Mouse (Mus musculus) forebrain, embryonic 13.5 days (tissue): ENCODE results near the gene Nwd2. TPM values are rescaled to one million over a fixed set of nuclear protein-coding genes. Genes with fewer than 3 reads are reported as not detected.

Experiments used
- ATAC-seq: fragments of 200-750 bp; cut with Nextera tagmentation; 2 replicates; pipeline ENCODE4 v1.8.0; 2017
- H3K27ac ChIP-seq: fragments of 300-500 bp; sonication (generic); 2 replicates; pipeline ENCODE4 v1.5.1; 2015; ENCODE audit warnings: inconsistent platforms, mild to moderate bottlenecking, moderate library complexity
- H3K27me3 ChIP-seq: fragments of 300-500 bp; sonication (generic); 2 replicates; pipeline ENCODE4 v1.6.1; 2015; ENCODE audit warnings: mild to moderate bottlenecking, inconsistent platforms
- H3K36me3 ChIP-seq: fragments of 300-500 bp; sonication (generic); 2 replicates; pipeline ENCODE4 v1.6.1; 2015; ENCODE audit warnings: mild to moderate bottlenecking, inconsistent platforms; ENCODE audit not compliant: poor library complexity, severe bottlenecking
- H3K4me1 ChIP-seq: fragments of 300-500 bp; sonication (generic); 2 replicates; pipeline ENCODE4 v1.6.1; 2015; ENCODE audit warnings: inconsistent platforms
- H3K4me2 ChIP-seq: fragments of 300-500 bp; sonication (generic); 2 replicates; pipeline ENCODE4 v1.6.1; 2015; ENCODE audit warnings: inconsistent platforms, mild to moderate bottlenecking, moderate library complexity
- H3K4me3 ChIP-seq: fragments of 300-500 bp; sonication (generic); 2 replicates; pipeline ENCODE4 v1.5.1; 2015; ENCODE audit warnings: mild to moderate bottlenecking, inconsistent platforms
- H3K9ac ChIP-seq: fragments of 300-500 bp; sonication (generic); 2 replicates; pipeline ENCODE4 v1.6.1; 2015; ENCODE audit warnings: mild to moderate bottlenecking, inconsistent platforms
- H3K9me3 ChIP-seq: fragments of 300-500 bp; sonication (generic); replicated peaks from 2 replicates; pipeline ENCODE4 v1.6.1; 2016; ENCODE audit warnings: inconsistent platforms
- WGBS: fragments of 180-500 bp; shearing (Covaris S2); methylation state at CpG from one replicate; pipeline ENCODE4 v1.1.7; 2015; 5-methylcytosine and 5-hydroxymethylcytosine counted together
- polyA plus RNA-seq: library from polyadenylated mRNA; unstranded; fragments of >200 nt; fragmentation: Nextera tagmentation; extraction: Ambion mirVana; gene quantifications from 2 replicates; pipeline ENCODE4 v1.2.1, GENCODE M21; 2015

Gene Nwd2
- polyA plus RNA-seq, 1 experiment from 2014 or later: 2.0 TPM

- Histone ChIP-seq H3K36me3 (no peaks in the 10 kb centered on the region), H3K9ac (no peak overlapping the region), H3K4me2 (peak overlapping the region; percentile 39; the same call in 1 of the 2 replicates), H3K4me1 (peaks cover 13% of the 10 kb centered on the region), H3K27ac (no peak overlapping the region), H3K27me3 (no peaks in the 10 kb centered on the region), H3K4me3 (no peak overlapping the region), H3K9me3 (no peaks in the 10 kb centered on the region)
- 46% methylated on average over 6 of the region's 6 CpGs for WGBS
- peak; percentile 56 for ATAC-seq
Measured at GRCm38 (mm10) chr5:63766715-63767114, 117.8 kb downstream of the Nwd2 start.

DNA sequence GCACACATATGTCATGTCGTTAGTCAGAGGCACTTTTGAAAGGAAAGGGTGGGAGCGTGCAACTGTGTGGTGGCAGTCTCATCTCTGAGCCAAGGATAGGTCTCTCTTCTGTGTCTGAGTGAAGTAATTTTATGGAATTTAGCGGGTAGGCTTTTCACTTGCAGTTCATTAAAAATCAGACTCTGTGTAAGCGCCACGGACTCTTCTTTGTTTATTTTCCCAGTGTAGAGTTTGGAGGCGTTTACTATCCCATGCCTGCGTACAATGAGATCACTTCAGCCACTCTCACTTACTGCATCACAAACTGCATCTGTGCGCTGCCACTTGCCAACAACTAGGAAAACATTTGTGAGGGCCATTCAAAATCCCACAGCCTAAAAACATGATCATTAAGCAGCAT lies 118.6 kb downstream of the Nwd2 start:
- Histone ChIP-seq H3K4me3 (no peak overlapping the region), H3K27ac (peak overlapping the region; percentile 3; the same call in 1 of the 2 replicates), H3K4me1 (peaks cover 13% of the 10 kb centered on the region)

GRCm38 (mm10) chr5:63768220-63768619 lies 119.3 kb downstream of the Nwd2 start:
- H3K27ac ChIP-seq: peak overlapping the region; percentile 3; the same call in 1 of the 2 replicates
- H3K27me3 ChIP-seq: no peaks in the 10 kb centered on the region
- H3K36me3 ChIP-seq: no peaks in the 10 kb centered on the region
- no peak; the same call in 1 of the 2 replicates for ATAC-seq
- peaks cover 13% of the 10 kb centered on the region for H3K4me1 ChIP-seq
- H3K4me2 ChIP-seq: peak overlapping the region; percentile 39; the same call in 1 of the 2 replicates
- H3K9me3 ChIP-seq: no peaks in the 10 kb centered on the region
- no peak overlapping the region for H3K4me3 ChIP-seq
- WGBS: 91% methylated on average over 4 of the region's 4 CpGs
- H3K9ac ChIP-seq: no peak overlapping the region

More for the DNA sequence above, 118.6 kb downstream of the Nwd2 start:
- ATAC-seq: peak; percentile 72
- H3K36me3 ChIP-seq: no peaks in the 10 kb centered on the region
- H3K9me3 ChIP-seq: no peaks in the 10 kb centered on the region
- H3K9ac ChIP-seq: no peak overlapping the region
- peak overlapping the region; percentile 39 for H3K4me2 ChIP-seq
- WGBS: 29% methylated on average over 8 of the region's 8 CpGs
- H3K27me3 ChIP-seq: no peaks in the 10 kb centered on the region

DNA sequence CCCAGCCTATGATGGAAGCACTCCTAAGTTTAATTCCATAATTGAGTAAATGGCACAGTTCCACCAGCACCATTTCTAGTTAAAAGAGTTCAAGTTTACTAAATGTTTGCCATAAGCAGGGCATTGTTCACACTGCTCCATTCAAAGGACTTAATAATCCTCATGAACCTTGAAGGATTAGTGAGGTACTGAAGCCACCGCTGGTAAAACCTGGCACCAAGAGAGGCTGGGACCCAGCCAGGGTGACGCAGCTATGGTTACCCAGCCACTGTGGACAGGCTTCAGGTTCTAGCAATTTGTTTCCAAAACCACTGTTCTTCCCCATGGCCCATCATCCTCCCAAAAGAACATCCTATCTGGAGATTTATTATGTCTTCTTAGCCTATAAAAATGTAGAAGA lies 124.1 kb downstream of the Nwd2 start:
- 54% methylated on average over 2 of the region's 2 CpGs for WGBS
- H3K4me1 ChIP-seq: 0 out of 2 replicates have a peak, but pooled peaks cover 3% of the 10 kb centered on the region
- H3K9ac ChIP-seq: no peak overlapping the region
- no peak overlapping the region for H3K4me2 ChIP-seq
- no peak overlapping the region for H3K27ac ChIP-seq
- no peak overlapping the region for H3K4me3 ChIP-seq
- ATAC-seq: 0 out of 2 replicates have a peak, but pooled peaks have one; percentile 34
- no peaks in the 10 kb centered on the region for H3K36me3 ChIP-seq
- H3K27me3 ChIP-seq: no peaks in the 10 kb centered on the region
- no peaks in the 10 kb centered on the region for H3K9me3 ChIP-seq

DNA sequence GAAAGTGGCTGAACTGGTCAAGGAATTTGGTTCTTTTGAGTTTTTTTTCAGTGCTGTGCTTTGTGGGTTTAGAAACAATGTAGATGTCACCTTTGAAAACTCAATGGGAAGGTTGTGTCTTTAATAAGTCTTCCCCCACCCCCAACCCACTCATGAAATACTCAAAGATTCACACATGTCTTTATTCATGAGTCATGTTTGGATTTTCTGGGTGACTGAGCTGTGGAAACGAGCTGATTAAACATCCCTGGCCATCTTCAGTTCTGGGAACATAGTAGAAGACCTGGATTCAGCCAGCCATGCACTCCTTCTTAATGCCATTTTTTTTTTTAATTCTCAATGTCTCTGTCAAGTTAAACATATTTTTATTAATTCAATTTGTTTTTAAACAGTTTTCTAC lies 124.7 kb downstream of the Nwd2 start:
- ATAC-seq: no peak
- WGBS: 33% methylated on average over 1 of the region's 1 CpGs
- no peaks in the 10 kb centered on the region for H3K9me3 ChIP-seq

DNA sequence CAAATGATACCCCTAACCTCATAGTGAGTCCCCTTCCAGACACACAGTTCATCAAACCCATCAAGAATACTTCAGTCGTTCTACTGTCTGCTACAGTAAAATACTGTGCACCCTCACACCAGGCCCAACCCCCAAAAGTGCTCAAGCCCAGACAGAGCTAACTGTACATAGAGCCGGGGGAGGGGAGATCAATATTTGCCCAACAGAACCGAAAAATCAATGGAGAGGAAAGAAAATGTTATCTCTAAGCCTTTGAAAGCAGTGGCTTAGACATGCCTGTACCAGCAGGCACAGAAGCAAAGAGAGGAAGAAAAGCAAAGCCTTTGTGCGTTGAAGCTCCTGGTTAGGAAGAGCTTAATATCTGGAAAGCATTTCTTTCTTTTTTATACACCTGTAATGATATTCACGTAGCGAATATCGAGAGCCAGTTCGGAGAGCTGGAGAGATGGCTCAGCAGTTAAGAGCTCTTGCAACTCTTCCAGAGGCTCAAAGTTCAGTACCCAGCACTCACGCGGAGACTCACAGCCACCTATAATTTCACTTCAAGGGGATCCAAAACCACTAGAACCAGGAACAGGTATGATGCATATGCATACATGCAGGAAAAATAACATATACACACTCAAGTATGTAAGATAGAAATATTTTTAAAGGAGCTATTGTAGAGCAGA lies 139.4 kb downstream of the Nwd2 start:
- no peaks in the 10 kb centered on the region for H3K4me1 ChIP-seq
- WGBS: 89% methylated on average over 10 of the region's 10 CpGs
- no peak overlapping the region for H3K4me3 ChIP-seq
- no peak overlapping the region for H3K9ac ChIP-seq
- H3K27me3 ChIP-seq: no peaks in the 10 kb centered on the region
- no peaks in the 10 kb centered on the region for H3K36me3 ChIP-seq
- no peak overlapping the region for H3K4me2 ChIP-seq
- H3K27ac ChIP-seq: no peak overlapping the region
- 0 out of 2 replicates have a peak, but pooled peaks have one; percentile 24 for ATAC-seq
- H3K9me3 ChIP-seq: no peaks in the 10 kb centered on the region

More for the DNA sequence above, 124.7 kb downstream of the Nwd2 start:
- Histone ChIP-seq H3K27ac (no peak overlapping the region), H3K4me2 (no peak overlapping the region), H3K4me1 (no peaks in the 10 kb centered on the region), H3K4me3 (no peak overlapping the region), H3K36me3 (no peaks in the 10 kb centered on the region), H3K9ac (no peak overlapping the region), H3K27me3 (no peaks in the 10 kb centered on the region)

DNA sequence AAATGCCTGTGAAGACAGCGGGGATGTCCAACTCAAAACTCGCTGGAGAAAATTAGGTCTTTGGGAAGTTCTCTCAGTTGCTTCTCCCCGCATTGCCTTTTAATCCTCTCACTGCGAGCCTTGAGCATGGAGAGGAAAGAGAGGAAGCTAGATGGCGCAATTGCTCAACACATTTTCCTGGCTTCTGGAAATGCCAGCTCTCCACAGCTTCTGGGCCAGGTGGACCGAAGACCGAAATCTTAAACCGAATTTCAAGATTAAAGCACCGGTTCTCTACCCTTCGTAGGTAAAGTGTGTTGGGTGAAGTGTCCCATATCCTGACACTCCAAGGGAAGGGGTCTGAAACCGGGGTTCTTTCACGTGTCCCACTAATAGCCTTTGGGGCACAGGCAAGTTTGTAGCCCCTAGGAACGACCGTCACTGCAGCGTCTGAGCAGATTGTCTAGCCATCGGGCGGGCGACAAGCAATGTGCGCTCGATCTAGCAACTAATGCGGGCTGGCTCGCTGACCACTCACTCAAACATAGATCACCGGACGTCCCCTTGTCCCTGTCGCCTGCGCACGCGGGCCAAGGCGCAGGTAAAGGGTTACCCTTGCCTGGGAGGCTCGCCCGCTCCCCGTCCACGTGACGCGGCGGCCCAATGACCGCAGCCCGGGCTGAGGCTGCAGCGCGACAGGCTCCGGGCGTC lies 163.1 kb downstream of the Nwd2 start, which contains the start of gene 0610040J01Rik:
Gene 0610040J01Rik, plus strand, starts transcription at position 545 of the 690 bp plus-strand sequence.
- 3% methylated on average over 42 of the region's 42 CpGs for WGBS
- H3K27ac ChIP-seq: no peak within 1 kb of the TSS
- no peaks in the 10 kb centered on the region for H3K36me3 ChIP-seq
- peaks cover 9% of the 10 kb centered on the region; the same call in 1 of the 2 replicates for H3K4me1 ChIP-seq
- H3K9ac ChIP-seq: peak within 1 kb of the TSS; percentile 69
- H3K4me3 ChIP-seq: peak within 1 kb of the TSS; percentile 53
- H3K4me2 ChIP-seq: peak within 1 kb of the TSS; percentile 98
- peak; percentile 95 for ATAC-seq
- H3K9me3 ChIP-seq: 0 out of 2 replicates have a peak, but pooled peaks cover under 1% of the 10 kb centered on the region
- H3K27me3 ChIP-seq: peaks cover 24% of the 10 kb centered on the region

DNA sequence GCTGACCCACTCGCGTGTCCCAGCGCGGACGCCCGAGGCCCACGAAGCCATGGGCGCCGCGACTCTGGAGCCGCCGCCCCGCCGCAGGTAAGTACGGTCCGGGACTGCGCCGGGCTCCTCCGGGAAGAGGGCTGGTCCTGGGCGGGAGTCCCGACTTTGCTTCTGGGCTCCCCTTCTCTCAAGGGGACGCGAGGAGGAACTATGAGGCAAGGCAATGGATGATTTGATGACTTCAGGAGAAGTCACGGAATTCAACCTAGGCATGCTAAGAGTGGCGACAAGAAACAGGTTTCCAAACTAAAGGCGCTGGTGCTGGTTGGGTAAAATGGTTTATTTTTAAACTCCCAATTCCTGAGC lies 163.6 kb downstream of the Nwd2 start:
- Histone ChIP-seq H3K9me3 (no peaks in the 10 kb centered on the region), H3K27me3 (peaks cover 24% of the 10 kb centered on the region), H3K36me3 (no peaks in the 10 kb centered on the region), H3K27ac (no peak overlapping the region), H3K4me3 (peak overlapping the region; percentile 53), H3K9ac (peak overlapping the region; percentile 69), H3K4me2 (peak overlapping the region; percentile 98), H3K4me1 (peaks cover 9% of the 10 kb centered on the region; the same call in 1 of the 2 replicates)
- whole genome bisulfite sequencing: 2% methylated on average over 26 of the region's 26 CpGs
- ATAC-seq: no peak

- Histone ChIP-seq H3K9ac (no peak overlapping the region), H3K27ac (no peak overlapping the region), H3K4me3 (no peak overlapping the region), H3K9me3 (no peaks in the 10 kb centered on the region), H3K27me3 (peaks cover 24% of the 10 kb centered on the region), H3K36me3 (no peaks in the 10 kb centered on the region), H3K4me1 (peaks cover 9% of the 10 kb centered on the region; the same call in 1 of the 2 replicates), H3K4me2 (no peak overlapping the region)
- WGBS: 92% methylated on average over 7 of the region's 7 CpGs
- ATAC-seq: no peak
Measured at GRCm38 (mm10) chr5:63816643-63817042, 167.7 kb downstream of the Nwd2 start.

- Histone ChIP-seq H3K4me2 (no peak overlapping the region), H3K9ac (no peak overlapping the region), H3K27me3 (peaks cover 20% of the 10 kb centered on the region), H3K4me3 (no peak overlapping the region), H3K9me3 (no peaks in the 10 kb centered on the region), H3K36me3 (no peaks in the 10 kb centered on the region), H3K27ac (no peak overlapping the region), H3K4me1 (peaks cover 6% of the 10 kb centered on the region; the same call in 1 of the 2 replicates)
- ATAC-seq: no peak
- WGBS: 84% methylated on average over 5 of the region's 5 CpGs
Measured at GRCm38 (mm10) chr5:63817270-63817669, 168.4 kb downstream of the Nwd2 start.

- 67% methylated on average over 4 of the region's 4 CpGs for WGBS
- Histone ChIP-seq H3K9me3 (no peaks in the 10 kb centered on the region), H3K9ac (no peak overlapping the region), H3K4me2 (no peak overlapping the region), H3K4me3 (no peak overlapping the region), H3K4me1 (no peaks in the 10 kb centered on the region), H3K36me3 (no peaks in the 10 kb centered on the region), H3K27ac (no peak overlapping the region), H3K27me3 (peaks cover 6% of the 10 kb centered on the region; the same call in 1 of the 2 replicates)
- ATAC-seq: no peak
Measured at GRCm38 (mm10) chr5:63818975-63819374, 170.1 kb downstream of the Nwd2 start.

DNA sequence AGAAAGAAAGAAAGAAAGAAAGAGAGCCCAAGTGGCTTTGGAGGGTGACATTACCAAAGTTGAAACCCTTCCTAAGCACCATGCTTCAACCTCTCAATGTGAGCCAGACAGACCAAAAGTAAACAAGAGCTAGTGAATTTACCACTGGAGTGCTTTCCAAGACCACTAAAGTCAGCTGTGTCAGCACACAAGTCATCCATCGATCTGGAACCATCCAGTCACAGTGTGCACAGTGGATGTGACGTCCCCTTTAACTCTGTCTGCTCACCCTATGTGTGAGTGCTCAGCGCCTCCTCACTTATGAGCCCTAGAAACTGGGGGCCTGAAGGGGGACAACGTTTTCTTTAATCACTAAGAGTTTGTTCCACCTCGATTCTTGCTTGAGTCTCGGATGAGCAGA lies 170.6 kb downstream of the Nwd2 start:
- no peak for ATAC-seq
- Histone ChIP-seq H3K36me3 (no peaks in the 10 kb centered on the region), H3K4me2 (no peak overlapping the region), H3K27ac (no peak overlapping the region), H3K9me3 (no peaks in the 10 kb centered on the region), H3K4me3 (no peak overlapping the region), H3K27me3 (peaks cover 2% of the 10 kb centered on the region; the same call in 1 of the 2 replicates), H3K4me1 (no peaks in the 10 kb centered on the region), H3K9ac (no peak overlapping the region)
- WGBS: 83% methylated on average over 6 of the region's 6 CpGs
